Mouse (Mus musculus) heart, embryonic 11.5 days (tissue): Measurements from ENCODE around the gene Ccdc61. TPM values are rescaled to one million over a fixed set of nuclear protein-coding genes. Genes with fewer than 3 reads are reported as not detected.
A peak's percentile ranks its signal among the peaks of the same experiment; 100 is the strongest.

Source experiments
- ATAC-seq: fragments of 200-750 bp; cut with Nextera tagmentation; replicated peaks from 2 replicates; pipeline ENCODE4 v1.8.0; 2017; ENCODE audit warnings: moderate library complexity; ENCODE audit not compliant: insufficient number of reproducible peaks, low FRiP score, low TSS enrichment
- H3K27ac ChIP-seq: fragments of 300-500 bp; sonication (generic); 2 replicates; pipeline ENCODE4 v1.5.1; 2014; ENCODE audit warnings: mild to moderate bottlenecking, low read depth, low read length
- H3K27me3 ChIP-seq: fragments of 300-500 bp; sonication (generic); 2 replicates; pipeline ENCODE4 v1.6.1; 2014; ENCODE audit warnings: mild to moderate bottlenecking, low read length, mixed read lengths; ENCODE audit not compliant: control insufficient read depth, insufficient read depth
- H3K36me3 ChIP-seq: fragments of 300-500 bp; sonication (generic); 2 replicates; pipeline ENCODE4 v1.6.1; 2014; ENCODE audit warnings: mild to moderate bottlenecking, low read length, moderate library complexity, mixed read lengths; ENCODE audit not compliant: control insufficient read depth, insufficient read depth
- H3K4me1 ChIP-seq: fragments of 300-500 bp; sonication (generic); 2 replicates; pipeline ENCODE4 v1.6.1; 2014; ENCODE audit warnings: low read length; ENCODE audit not compliant: control insufficient read depth, insufficient read depth
- H3K4me2 ChIP-seq: fragments of 300-500 bp; sonication (generic); 2 replicates; pipeline ENCODE4 v1.6.1; 2014; ENCODE audit warnings: mild to moderate bottlenecking, moderate library complexity
- H3K4me3 ChIP-seq: fragments of 300-500 bp; sonication (generic); 2 replicates; pipeline ENCODE4 v1.5.1; 2014; ENCODE audit warnings: low read depth, low read length
- H3K9ac ChIP-seq: fragments of 300-500 bp; sonication (generic); 2 replicates; pipeline ENCODE4 v1.6.1; 2014; ENCODE audit warnings: mild to moderate bottlenecking, low read depth, low read length, moderate library complexity
- H3K9me3 ChIP-seq: fragments of 300-500 bp; sonication (generic); replicated peaks from 2 replicates; pipeline ENCODE4 v1.6.1; 2016; ENCODE audit warnings: low read length; ENCODE audit not compliant: control insufficient read depth
- WGBS: fragments of 180-500 bp; shearing (Covaris S2); extraction: QIAGEN DNeasy Blood & Tissue Kit; methylation state at CpG from one replicate; pipeline ENCODE4 v1.1.7; 2014; ENCODE audit not compliant: insufficient replicate concordance; 5-methylcytosine and 5-hydroxymethylcytosine counted together
- polyA plus RNA-seq: library from polyadenylated mRNA; unstranded; fragments of >200 nt; fragmentation: Nextera tagmentation; extraction: Ambion mirVana; gene quantifications from 2 replicates; pipeline ENCODE4 v1.2.1, GENCODE M21; 2014

Ccdc61 gene
- polyA plus RNA-seq, 1 experiment from 2014 or later = 12.1 TPM

DNA sequence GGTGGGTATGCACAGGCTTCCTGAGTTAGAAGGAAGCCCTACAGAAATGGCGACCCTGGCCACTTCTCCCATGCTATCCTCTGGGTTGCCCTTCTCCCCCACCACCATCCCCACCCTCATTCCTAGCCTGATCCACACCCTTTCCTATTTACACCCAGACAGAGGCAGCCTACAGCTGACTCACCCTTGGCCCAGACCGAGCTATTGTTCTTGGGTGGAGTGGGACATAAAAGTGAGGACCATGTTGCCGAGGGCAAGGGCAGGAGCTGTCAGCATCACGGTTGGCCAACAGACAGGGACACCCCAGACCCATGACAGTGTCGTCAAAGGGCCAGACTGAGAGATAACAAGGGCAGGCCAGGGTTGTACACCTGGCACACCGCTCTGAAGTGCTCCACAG, 37.9 kb upstream of the Ccdc61 start:
- Histone ChIP-seq H3K9me3 (no peaks in the 10 kb centered on the region), H3K4me2 (no peak overlapping the region), H3K36me3 (no peaks in the 10 kb centered on the region), H3K27ac (no peak overlapping the region), H3K9ac (no peak overlapping the region), H3K4me1 (peaks cover 3% of the 10 kb centered on the region; the same call in 1 of the 2 replicates), H3K27me3 (peaks cover 5% of the 10 kb centered on the region; the same call in 1 of the 2 replicates), H3K4me3 (no peak overlapping the region)
- ATAC-seq = 0 out of 2 replicates have a peak, but pooled peaks have one; percentile 16
- 60% methylated on average over 6 of the region's 6 CpGs for WGBS

DNA sequence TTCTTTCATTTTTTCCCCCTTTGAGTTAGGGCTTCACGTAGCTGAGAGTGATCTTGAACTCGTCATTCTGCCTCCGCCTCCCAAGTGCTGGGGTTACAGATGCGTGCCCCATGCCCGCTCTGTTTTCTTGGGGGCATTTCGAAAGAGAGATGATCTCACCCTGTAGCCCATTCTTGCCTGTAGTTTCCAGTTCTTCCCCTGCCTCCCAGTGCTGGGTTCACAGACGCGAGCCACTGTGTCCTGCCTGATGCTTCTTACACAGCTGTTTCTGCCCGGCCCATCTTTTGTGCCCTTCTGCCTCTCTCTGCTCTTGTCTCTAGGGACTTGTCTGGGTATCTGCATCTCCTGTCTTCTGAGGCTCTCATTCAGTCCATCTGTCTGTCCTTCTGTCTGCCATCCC, 32.6 kb upstream of the Ccdc61 start:
- no peak overlapping the region for H3K9ac ChIP-seq
- no peak overlapping the region for H3K4me3 ChIP-seq
- H3K27me3 ChIP-seq = no peaks in the 10 kb centered on the region
- no peak overlapping the region for H3K4me2 ChIP-seq
- H3K4me1 ChIP-seq = no peaks in the 10 kb centered on the region
- no peaks in the 10 kb centered on the region for H3K9me3 ChIP-seq
- H3K36me3 ChIP-seq = no peaks in the 10 kb centered on the region
- H3K27ac ChIP-seq = no peak overlapping the region
- WGBS = 39% methylated on average over 9 of the region's 9 CpGs
- ATAC-seq = no peak

DNA sequence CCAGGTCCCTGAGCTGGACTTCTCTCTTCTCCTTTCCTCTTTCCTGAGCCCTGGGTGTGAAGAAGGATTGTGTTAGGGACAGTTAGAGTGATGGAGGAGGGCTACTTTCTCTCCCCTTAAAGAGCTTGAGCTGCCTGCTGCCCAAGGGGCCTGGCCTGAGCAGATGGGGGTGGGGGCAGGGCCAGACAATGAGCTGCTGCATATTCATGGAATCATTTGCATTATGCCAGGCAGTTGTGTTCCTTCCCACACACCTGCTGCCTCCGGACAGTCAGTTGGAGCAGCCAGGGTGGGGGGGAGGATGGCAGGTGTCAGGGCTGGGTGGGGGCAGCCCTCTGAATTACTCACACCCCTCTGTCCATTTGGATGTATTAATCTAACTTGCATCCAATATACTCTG, 32.2 kb upstream of the Ccdc61 start:
- no peaks in the 10 kb centered on the region for H3K36me3 ChIP-seq
- H3K4me1 ChIP-seq = no peaks in the 10 kb centered on the region
- no peak overlapping the region for H3K9ac ChIP-seq
- H3K27ac ChIP-seq = no peak overlapping the region
- no peak overlapping the region for H3K4me2 ChIP-seq
- no peaks in the 10 kb centered on the region for H3K27me3 ChIP-seq
- 47% methylated on average over 1 of the region's 1 CpGs for WGBS
- ATAC-seq = no peak
- no peak overlapping the region for H3K4me3 ChIP-seq
- no peaks in the 10 kb centered on the region for H3K9me3 ChIP-seq

DNA sequence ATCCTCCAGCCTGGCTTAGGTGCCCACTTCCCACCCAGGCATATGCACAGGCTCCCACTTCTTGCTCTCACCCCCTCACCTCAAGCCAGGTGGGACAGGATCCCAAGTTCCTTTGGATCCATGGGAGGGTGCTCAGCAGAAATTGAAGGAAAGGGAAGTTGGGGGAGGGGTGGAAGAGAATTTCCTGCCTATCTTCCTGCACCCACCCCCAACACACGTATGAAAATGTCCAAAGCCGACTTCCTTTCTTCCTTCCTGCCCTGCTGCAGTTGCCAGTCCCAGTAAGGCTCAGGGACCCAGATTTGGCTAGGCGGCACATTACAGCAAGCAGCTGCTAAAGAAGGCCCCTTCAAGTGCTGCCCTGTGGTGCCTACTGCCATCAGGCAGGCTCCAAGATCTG, 17.5 kb upstream of the Ccdc61 start:
- H3K27ac ChIP-seq = peak overlapping the region; percentile 17; the same call in 1 of the 2 replicates
- WGBS = 24% methylated on average over 3 of the region's 3 CpGs
- no peak for ATAC-seq
- H3K27me3 ChIP-seq = peaks cover 43% of the 10 kb centered on the region
- no peak overlapping the region for H3K9ac ChIP-seq
- H3K36me3 ChIP-seq = no peaks in the 10 kb centered on the region
- peak overlapping the region; percentile 91 for H3K4me2 ChIP-seq
- no peaks in the 10 kb centered on the region for H3K9me3 ChIP-seq
- H3K4me3 ChIP-seq = no peak overlapping the region
- H3K4me1 ChIP-seq = peaks cover 8% of the 10 kb centered on the region

GRCm38 (mm10) chr7:18926911-18927310, 16.7 kb upstream of the Ccdc61 start:
- no peak overlapping the region for H3K9ac ChIP-seq
- peaks cover 8% of the 10 kb centered on the region for H3K4me1 ChIP-seq
- no peaks in the 10 kb centered on the region for H3K9me3 ChIP-seq
- 49% methylated on average over 6 of the region's 6 CpGs for WGBS
- H3K27ac ChIP-seq = no peak overlapping the region
- H3K4me2 ChIP-seq = peak overlapping the region; percentile 91
- no peaks in the 10 kb centered on the region for H3K36me3 ChIP-seq
- peak overlapping the region; percentile 58 for H3K4me3 ChIP-seq
- no peak for ATAC-seq
- H3K27me3 ChIP-seq = peaks cover 46% of the 10 kb centered on the region

GRCm38 (mm10) chr7:18926041-18926790, 16.0 kb upstream of the Ccdc61 start:
- Histone ChIP-seq H3K36me3 (no peaks in the 10 kb centered on the region), H3K27me3 (peaks cover 49% of the 10 kb centered on the region), H3K9ac (peak overlapping the region; percentile 65), H3K4me2 (peak overlapping the region; percentile 91), H3K9me3 (no peaks in the 10 kb centered on the region), H3K4me1 (peaks cover 8% of the 10 kb centered on the region), H3K27ac (no peak overlapping the region), H3K4me3 (peak overlapping the region; percentile 58)
- peak; percentile 41 for ATAC-seq
- 2% methylated on average over 37 of the region's 42 CpGs for WGBS

- H3K4me2 ChIP-seq = peak within 1 kb of the TSS; percentile 91
- ATAC-seq = peak; percentile 84
- no peaks in the 10 kb centered on the region for H3K36me3 ChIP-seq
- under 1% methylated on average over 28 of the region's 45 CpGs for WGBS
- peak within 1 kb of the TSS; percentile 65 for H3K9ac ChIP-seq
- H3K27me3 ChIP-seq = peaks cover 49% of the 10 kb centered on the region
- H3K4me1 ChIP-seq = peaks cover 8% of the 10 kb centered on the region
- peak within 1 kb of the TSS; percentile 58 for H3K4me3 ChIP-seq
- H3K9me3 ChIP-seq = no peaks in the 10 kb centered on the region
- H3K27ac ChIP-seq = no peak within 1 kb of the TSS
Measured at GRCm38 (mm10) chr7:18925162-18925938, 15.1 kb upstream of the Ccdc61 start, which contains the start of gene Nova2. Gene Nova2, plus strand, starts transcription at chr7:18925888.

DNA sequence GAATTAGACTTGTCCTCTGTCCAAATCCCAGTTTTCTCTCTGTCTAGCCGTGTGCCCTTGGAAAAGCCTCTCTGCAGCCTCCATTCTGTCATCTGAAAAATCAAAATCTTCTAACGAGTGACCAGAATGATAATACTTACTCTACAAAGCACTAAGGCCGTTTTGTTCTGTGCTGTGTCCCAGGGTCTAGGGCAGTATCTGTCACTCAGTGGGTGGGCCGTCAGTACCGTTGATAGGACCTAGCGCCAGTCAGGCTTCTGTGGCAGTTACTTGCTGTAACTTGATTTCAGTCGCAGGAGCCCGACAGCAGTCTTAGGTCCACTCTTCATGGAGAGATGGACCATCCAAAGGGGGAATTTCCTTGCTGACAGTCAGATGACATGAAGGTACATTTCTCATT, 14.1 kb upstream of the Ccdc61 start:
- Histone ChIP-seq H3K4me3 (no peak overlapping the region), H3K4me2 (no peak overlapping the region), H3K36me3 (no peaks in the 10 kb centered on the region), H3K9ac (no peak overlapping the region), H3K9me3 (no peaks in the 10 kb centered on the region), H3K27ac (no peak overlapping the region), H3K4me1 (peaks cover 8% of the 10 kb centered on the region), H3K27me3 (peaks cover 49% of the 10 kb centered on the region)
- ATAC-seq = no peak
- 14% methylated on average over 8 of the region's 8 CpGs for WGBS
